Mouse (Mus musculus) gastrocnemius, postnatal 36 days (tissue): Measurements from ENCODE around the gene 2300009A05Rik. TPM values are rescaled to one million over a fixed set of nuclear protein-coding genes. Genes with fewer than 3 reads are reported as not detected.

ENCODE experiments used
- DNase-seq, 2 experiments: peaks; one replicate each; pipeline ENCODE4 v3.0.0; 2022
- intact Hi-C: fragments of 180-260 bp; cut with DNase I; formaldehyde crosslinking; loops from one replicate; pipeline ENCODE4 v1.15.1; 2025
- total RNA-seq, 2 experiments: library from RNA; stranded (reverse); gene quantifications; 2 replicates each; pipeline ENCODE4 v1.2.3; 2021

2300009A05Rik gene
- total RNA-seq, 2 experiments from 2014 or later = 24.8 to 30.8 TPM

DNA sequence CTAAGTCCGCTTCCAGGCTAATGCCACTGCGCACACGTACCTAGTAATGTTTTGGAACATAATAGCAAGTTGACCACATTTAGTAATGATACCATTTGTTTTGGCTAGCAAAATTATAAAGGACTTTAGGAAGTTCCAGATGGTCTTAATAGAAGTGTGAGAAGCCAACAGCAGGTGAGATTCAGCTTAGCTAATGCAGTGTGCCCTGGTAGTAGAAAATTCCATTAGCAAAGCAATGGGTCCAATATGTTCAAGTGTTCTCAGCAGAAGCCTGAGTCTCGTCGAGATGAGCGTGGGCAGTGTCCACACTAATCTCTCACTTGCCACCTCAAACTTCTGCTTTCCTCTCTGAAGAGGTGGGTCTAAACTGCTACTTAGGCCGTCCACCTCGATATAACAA lies 49.0 kb downstream of the 2300009A05Rik start:
- DNase-seq = no peak
- intact Hi-C loops = no loop called here

DNA sequence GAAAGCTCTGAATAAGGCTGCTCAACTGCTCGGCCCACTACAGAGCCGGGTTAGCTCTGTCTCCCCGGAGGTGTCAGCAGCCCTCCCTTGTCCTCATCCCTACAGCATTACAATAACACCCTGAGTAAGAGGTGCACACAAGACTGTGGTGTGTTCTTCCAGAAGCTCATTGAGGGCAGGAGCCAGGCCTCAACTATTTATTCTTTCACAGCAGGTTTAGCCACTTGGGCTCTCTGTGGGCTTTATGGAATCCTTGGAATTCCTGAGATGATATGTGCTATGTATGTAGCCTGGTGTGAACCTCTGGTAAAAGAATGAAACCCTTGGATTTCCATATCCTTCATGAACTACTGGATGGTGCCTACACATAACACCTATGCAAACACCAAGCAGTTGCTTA lies 49.8 kb downstream of the 2300009A05Rik start:
- intact Hi-C loops = no loop called here
- DNase-seq = no peak

DNA sequence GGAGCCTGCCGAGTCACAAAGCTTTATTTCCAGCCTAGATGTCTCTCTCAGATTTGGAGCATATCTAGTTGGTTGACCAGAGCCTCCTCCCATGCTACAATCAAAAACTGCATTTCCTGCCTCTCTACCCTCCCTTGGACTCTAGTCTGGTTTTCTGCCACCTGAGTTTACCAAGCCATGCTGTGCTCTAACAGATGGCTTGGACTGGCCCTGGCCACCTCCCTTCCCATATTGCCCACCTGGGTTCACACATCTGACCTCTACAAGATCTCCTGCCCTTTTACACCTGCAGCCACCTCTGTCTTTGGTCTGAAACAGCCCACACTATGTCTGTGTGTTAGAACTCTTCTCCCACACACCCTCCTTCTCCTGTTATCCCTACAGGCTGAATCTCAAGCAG lies 50.9 kb downstream of the 2300009A05Rik start:
- DNase-seq = no peak
- intact Hi-C loops = no loop called here

DNA sequence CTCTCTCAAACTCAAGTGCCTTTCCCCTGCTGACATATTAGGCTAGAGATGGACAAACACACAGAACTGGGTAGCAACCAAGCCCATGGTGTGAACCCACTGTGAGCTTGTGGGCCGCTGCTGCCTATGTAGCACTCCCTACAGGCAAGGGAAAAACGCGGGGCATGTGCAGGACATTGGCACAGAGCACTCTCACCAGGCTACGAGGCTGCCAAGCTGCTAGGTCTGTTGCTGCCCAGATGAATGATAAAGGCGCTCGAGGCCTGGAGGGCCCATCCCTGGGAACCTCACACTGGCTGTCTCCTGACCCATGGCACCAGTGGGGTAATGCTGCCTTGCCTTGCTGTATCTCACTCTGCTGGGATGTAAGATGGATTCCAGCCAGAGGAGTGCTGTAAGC lies 53.0 kb downstream of the 2300009A05Rik start:
- intact Hi-C loops = no loop called here
- DNase-seq = no peak

Other genes with a start within 250 kb of the 2300009A05Rik start
- 10 to 100 TPM; 13.4 to 15.1 TPM for gene Map2k5, start 21.3 kb downstream of the 2300009A05Rik start, total RNA-seq
- not detected for gene Iqch, start 203.2 kb upstream of the 2300009A05Rik start, total RNA-seq
- gene Aagab, start 203.4 kb upstream of the 2300009A05Rik start, total RNA-seq = 10 to 100 TPM; 10.9 TPM